Mouse (Mus musculus): Measurements from ENCODE around the gene Mmel1.

Mmel1 gene

GRCm38 (mm10) chr4:154936542-154937255 is 67.3 kb downstream of the Mmel1 start:
- DNase-seq (ENCODE audit: extremely low spot score, low spot score), result no peak

GRCm38 (mm10) chr4:154937746-154938145 is 68.4 kb downstream of the Mmel1 start:
- DNase-seq (ENCODE audit: extremely low spot score, low spot score), result no peak

GRCm38 (mm10) chr4:154940156-154940555 is 70.8 kb downstream of the Mmel1 start:
- no peak for DNase-seq (ENCODE audit: extremely low spot score, low spot score)

GRCm38 (mm10) chr4:154941831-154942230 is 72.4 kb downstream of the Mmel1 start:
- DNase-seq (ENCODE audit: extremely low spot score, low spot score), result no peak

GRCm38 (mm10) chr4:154942632-154943322 is 73.4 kb downstream of the Mmel1 start:
- DNase-seq (ENCODE audit: extremely low spot score, low spot score), result no peak

- DNase-seq (ENCODE audit: extremely low spot score, low spot score), result no peak
Measured at GRCm38 (mm10) chr4:154943323-154944039, 74.1 kb downstream of the Mmel1 start.

- peak; percentile 71 for DNase-seq (ENCODE audit: extremely low spot score, low spot score)
Measured at GRCm38 (mm10) chr4:154944121-154944590, 74.8 kb downstream of the Mmel1 start.
